Mouse (Mus musculus) kidney, postnatal 25 days (tissue): ENCODE data around the gene Gm10300.
A peak's percentile ranks its signal among the peaks of the same experiment; 100 is the strongest.

Source experiments
- DNase-seq, 2 experiments: peaks; one replicate each; pipeline ENCODE4 v3.0.0; 2021; ENCODE audit warnings: mixed read lengths in 2 of 2

Gm10300 gene

DNA sequence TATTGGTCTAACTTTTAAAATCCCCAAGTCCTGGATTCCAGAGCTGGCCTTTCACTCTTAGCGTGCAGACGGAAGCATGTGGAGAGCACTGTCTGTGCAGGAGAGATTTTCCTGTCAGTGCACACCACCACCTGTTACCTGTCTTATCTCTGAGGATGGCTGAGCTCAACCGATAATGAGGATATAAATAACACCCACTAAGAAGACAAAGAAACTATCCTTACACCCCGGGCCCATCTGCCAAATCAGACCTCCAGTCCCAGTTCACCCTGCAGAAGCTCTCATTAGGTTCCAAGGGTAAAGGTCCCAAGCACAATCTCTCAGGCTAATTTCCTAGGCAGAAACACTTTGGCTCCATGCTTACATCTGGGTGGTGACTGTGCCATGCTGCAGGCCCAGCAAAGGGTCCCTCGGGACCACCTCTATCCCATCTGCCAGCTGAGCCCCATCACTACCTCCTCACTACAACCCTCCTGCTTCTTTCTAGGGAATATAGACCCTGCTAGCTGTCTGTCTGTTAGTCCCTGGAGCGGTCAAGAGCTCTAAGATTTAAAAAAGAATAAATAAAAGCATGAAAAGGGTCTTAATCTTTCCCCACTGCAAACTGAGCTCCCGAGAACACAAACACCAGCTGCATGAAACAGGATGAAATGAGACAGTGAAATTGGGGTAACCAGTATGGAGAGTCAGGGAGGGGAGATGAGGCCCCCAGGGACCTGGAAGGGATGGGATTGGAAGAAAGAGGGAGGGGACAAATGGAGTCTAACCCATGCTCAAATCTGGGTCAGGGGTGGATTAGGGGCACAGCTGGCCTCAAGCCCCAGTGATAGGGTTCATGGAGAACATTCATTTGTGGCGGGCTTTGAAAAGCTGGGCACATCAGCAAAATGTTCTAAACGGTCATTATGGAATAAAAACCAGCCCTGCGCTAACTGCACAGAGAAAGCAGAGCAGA is 22.9 kb upstream of the Gm10300 start:
- DNase-seq, result no peak

GRCm38 (mm10) chr4:132057311-132057710 is 17.2 kb upstream of the Gm10300 start:
- DNase-seq, result no peak

- DNase-seq, result no peak
These were observed 15.0 kb upstream of the Gm10300 start for GRCm38 (mm10) chr4:132059541-132059940.

DNA sequence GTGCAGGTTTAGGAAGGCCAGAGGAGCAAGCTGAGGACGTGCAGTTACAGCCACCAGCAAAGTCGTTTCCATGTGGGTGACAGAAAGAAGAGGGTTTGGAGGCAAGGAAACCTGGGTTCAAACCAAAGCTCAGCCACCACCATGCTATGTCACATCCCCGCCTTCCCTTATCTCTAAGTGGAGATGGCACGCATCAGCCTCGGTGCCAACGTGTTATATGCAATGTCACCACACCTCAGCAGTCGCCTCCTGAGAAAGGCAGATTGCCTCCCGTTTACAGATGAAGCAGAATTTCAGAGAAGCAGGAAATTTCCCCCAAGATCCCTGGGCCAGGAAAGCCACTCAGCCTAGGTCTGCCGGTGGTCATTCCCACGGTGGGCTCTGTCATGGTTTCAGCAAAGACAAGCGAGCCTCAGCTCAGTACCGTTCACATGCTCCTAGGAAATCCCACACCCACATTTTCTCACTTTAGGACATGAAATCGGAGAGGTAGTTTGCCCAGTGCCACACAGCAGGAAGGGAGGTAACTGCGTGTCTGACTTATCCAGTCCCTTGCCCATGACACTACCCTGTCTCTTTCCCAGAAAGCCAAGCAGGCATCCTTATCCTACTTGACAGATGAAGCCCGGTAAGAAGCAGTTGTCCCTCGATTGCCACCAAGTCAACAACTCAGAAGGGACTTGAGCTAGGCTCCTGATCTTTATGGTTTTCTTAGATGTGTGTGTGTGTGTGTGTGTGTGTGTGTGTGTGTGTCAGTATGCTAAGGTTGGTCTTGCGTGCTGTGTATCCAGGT is 14.3 kb upstream of the Gm10300 start:
- no peak for DNase-seq

DNA sequence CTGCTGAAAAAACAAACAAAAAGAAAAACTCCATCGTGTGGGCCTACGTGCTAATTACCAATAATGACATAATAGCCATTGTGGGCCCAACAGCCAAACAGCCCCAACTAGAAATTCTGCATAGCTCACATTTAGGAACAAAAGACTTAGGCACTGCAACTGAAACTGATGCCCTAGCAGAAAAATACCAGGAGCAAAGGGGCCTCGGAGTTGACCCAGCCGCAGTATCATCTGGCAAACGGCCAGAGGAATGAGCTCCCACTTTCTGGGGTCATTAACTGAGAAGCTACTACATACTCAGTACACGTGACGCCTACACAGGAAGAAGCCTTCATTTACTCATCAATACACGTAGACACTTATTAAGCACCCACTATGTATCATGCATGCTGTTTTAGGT is 12.2 kb upstream of the Gm10300 start:
- DNase-seq, result peak; percentile 57 to 72

DNA sequence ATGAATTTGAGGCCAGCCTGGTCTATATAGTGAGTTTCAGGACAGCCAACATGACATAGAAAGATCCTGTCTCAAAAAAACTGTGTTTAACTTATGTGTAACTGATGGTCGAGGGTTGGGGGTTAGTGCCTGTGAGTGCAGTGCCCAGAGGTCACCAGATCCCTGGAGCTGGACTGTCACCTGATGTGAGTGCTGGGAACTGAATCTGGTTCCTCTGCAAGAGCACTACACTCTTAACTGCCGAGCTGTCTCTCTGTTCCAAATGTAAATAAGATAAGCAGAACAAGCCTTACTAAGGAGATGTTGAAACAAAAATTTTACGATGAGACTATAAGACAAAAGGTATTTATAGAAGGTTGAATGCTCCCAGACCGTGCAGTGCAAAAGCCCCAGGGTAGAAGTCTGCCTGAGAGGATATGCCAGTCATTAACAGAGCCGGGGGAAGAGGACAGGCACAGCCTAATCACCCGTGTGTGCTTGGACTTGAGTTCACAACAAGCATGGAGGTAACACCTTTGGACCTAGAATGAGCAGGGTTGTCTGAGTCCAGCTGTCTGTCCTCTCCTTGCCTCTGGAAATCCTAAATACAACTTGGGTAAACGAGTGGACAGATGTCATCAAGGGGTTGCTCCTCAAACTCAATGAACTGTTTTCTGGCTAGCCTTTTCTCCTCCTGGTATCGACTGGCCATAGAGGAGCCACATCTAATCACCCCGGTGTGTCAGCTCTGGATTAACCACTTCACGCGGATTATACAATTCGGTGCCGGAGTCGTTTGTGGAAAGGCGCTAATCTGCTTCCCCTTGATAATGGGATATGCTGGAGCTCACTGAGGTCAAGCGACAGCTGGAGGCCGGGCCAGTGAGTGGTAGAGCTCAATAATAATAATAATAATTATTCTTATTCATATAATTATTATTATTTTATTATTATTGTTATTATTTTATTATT is 11.3 kb upstream of the Gm10300 start:
- DNase-seq, result peak; percentile 56 to 86

GRCm38 (mm10) chr4:132064550-132064949 is 9.9 kb upstream of the Gm10300 start:
- DNase-seq, result peak in 1 of 2 experiments; percentile 58

GRCm38 (mm10) chr4:132065578-132065977 is 8.9 kb upstream of the Gm10300 start:
- DNase-seq, result no peak

DNA sequence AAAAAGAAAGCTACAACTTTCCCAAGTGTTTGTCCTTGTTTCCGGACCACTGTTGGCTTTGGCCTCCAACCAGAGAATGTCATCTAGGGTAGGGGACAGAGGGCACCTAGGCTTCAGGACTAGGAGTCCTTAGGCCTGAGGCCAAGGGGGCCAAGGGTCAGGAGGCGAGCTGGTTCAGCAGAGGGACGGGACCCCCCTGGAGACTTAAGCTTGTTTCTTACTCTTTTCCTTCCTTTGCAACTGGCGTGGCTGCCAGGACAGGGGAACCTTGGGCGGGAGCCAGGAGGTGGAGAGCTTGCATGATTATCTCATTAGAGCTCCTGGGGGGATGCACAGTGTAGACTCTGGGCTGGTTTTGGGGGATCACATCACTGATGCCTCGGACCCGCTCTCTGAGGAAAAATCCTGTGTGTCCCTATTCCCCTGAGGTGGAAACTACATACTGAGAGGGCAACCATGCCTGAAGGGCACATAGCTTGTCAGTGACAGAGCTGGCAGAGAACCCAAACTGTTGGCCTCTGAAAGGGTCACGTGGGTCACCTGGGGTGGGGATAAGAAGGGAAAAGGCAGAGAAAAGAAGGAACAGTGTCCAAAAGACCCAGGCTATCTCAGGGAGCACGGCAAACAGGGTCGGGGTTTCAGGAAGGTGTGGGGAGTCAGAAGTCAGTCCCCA is 8.3 kb upstream of the Gm10300 start:
- peak; percentile 93 to 98 for DNase-seq

- DNase-seq, result no peak
These were observed 7.2 kb upstream of the Gm10300 start for GRCm38 (mm10) chr4:132067112-132067937.

DNA sequence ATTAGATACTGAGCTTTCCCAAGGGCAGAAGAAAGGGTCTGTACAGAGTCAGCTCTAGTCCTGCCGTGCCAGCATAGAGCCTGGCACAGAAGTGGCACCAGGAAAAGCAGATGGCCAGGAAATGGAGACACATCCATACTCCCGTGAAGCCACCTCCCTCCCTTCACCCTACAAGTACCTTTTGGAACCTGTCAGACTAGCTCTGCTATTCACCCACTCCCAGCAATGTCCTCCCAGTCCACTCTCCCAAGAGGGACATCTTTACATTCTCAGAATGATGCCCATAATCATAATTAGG is 6.6 kb upstream of the Gm10300 start:
- no peak for DNase-seq

- peak; percentile 43 to 77 for DNase-seq
These were observed 2.8 kb upstream of the Gm10300 start for GRCm38 (mm10) chr4:132071674-132072073.

DNA sequence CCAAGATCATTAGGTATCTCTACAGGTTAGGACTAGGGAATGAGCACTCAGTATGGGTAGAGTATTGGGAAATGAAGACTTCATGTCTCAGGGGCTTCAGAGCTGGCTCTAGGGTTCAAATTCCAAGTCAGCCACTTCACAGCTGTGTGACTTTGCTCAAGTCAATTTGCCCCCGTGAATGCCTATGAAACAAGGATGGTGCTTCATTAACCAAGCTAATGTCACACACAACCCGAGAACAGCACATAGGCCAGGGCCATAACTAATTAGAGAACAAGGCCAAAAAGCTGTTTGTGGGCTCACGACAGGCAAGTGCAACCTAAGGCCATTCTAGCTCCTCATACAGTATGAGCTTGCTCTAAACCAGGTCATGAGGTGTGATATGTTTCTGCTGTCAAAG is 2.3 kb upstream of the Gm10300 start:
- DNase-seq, result peak in 1 of 2 experiments; percentile 60

- DNase-seq, result peak; percentile 82 to 95
These were observed 1.6 kb upstream of the Gm10300 start for GRCm38 (mm10) chr4:132072946-132073345.

DNA sequence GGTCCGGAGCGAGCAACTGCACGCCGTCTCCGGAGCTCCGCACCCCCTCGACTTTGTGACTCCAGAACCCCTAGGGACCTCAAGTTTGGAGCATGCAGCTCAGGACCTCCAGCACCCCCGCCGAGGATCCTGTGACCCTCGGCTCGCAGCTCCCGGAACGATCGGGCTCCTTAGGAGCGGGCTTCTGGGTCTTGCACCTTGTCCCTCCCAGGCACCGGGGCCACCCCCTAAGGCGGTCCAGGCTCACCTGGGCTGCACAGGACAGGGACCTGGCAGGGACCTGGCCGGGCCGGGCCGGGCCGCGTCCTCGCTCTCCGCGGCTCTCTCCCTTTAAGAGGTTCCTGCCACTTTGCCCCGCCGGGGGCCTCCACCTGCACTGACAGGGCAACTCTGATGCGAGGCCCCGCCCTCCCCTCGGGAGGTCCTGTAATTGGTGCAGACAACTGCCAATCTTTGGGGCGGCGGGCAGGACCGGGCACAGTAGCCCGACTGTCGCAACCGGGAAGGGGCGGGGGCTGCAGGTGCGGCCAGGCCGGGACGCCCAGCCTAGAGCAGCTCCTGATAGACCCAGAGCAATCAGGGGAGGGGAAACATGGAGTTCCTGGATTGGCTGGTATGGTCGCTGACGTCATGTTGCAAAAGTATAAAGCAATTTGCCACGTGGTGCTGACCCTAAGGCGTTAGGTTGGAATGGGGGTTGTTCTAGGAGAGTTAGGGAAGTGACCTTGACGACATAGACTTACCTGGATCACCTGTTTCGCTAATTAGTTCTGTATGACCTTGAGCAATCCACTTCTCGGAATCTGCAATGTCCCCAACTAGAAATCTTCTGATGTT is 654 bp downstream of the Gm10300 start, which contains the start of gene Epb41:
TSS of gene Epb41 (minus strand) at position 389 of the 837 bp plus-strand sequence.
- peak; percentile 98 to 100 for DNase-seq

DNA sequence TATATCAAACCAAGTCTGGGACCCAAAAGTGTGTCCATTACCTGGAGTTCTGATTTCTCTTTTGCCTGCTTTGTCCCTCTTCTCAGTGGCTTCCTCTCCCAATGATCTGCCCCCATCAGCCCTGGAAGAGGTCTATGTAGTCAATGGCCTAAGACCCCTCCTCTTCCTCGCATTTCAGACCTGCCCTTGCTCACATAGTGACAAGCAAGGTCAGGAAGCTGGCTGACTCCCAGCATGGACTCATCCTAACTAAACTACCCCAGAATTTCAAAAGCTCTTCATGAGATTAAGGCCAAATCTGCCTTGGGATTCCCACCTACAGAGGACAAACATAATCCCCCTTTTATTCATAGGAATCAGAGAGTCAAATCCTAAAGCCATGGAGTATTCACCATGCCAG is 1.3 kb downstream of the Gm10300 start:
- DNase-seq, result no peak

GRCm38 (mm10) chr4:132076480-132077405 is 2.2 kb downstream of the Gm10300 start:
- peak; percentile 62 to 83 for DNase-seq

DNA sequence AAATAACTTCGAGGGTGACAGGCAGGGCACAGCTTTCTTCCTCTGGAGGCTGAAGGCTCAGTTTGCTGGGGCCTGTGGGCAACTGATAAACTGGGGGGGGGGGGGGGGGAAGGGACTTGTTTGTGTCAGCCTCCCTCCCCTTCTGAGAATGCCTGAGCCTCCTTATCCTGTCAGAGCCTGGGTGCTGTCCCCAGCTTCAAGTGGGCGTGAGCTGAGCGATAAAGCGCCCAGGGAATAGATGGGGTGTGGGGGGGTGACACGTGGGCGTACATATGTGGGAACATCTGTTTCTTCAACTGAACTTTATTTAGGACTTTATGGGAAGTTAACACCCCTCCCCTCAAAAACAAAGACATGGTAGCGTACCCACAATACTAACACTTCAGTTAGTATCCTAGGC is 2.9 kb downstream of the Gm10300 start:
- DNase-seq, result no peak

DNA sequence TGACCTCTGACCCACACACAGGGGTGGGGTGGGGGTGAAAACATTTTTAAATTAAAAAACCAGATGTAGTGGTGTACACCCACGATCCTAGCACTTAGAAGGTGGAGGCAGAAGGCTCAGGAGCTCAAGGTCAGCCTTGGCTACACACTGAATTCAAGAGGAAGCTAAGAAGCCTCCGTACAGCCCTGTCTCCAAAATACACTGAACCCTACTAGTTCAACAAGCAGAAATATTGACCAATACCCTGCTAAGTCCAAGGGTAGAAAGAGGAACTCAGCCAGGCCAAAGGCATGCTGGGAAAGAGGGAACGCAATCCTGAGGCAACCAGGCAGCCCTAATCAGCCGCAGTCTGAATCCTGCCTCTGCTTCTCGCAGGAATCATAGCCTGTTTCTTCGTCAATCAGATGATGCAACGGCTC is 3.8 kb downstream of the Gm10300 start:
- DNase-seq, result no peak
